In genomic region chr2:32316887-32317656, GRCm38 (mm10) we compare ENCODE assay signal across 8 mouse cellular contexts. TPM values are rescaled to one million over a fixed set of nuclear protein-coding genes. Genes with fewer than 3 reads are reported as not detected.
A peak's percentile ranks its signal among the peaks of the same experiment; 100 is the strongest.
DNase-seq lines count a peak whose midpoint lies in the region; ATAC-seq and TF ChIP-seq lines count a peak whose summit lies in the region.

No protein-coding gene starts in this region.

- H3K36me3 ChIP-seq in lung, embryonic 14.5 days (ENCODE audit: insufficient read depth) = no peaks in the 10 kb centered on the region
- no peaks in the 10 kb centered on the region for H3K36me3 ChIP-seq in heart, embryonic 16.5 days (ENCODE audit: control insufficient read depth, insufficient read depth)
- peaks cover 43% of the 10 kb centered on the region for H3K36me3 ChIP-seq in midbrain, postnatal 0 days (ENCODE audit: insufficient read depth, low read length)

- no peak for TF ChIP-seq CTCF in cerebellum, adult 2 months (IDR thresholded peaks at IDR 0.05; ENCODE audit: borderline replicate concordance, insufficient read depth, low read depth, low read length)
- no peak for TF ChIP-seq CTCF in lung, embryonic 14.5 days (IDR thresholded peaks at IDR 0.05; ENCODE audit: low read depth)
- no peak for TF ChIP-seq CTCF in midbrain, postnatal 0 days (IDR thresholded peaks at IDR 0.05)

- H3K9ac ChIP-seq in lung, embryonic 14.5 days = no peak overlapping the region; the same call in 1 of the 2 replicates
- H3K9ac ChIP-seq in heart, embryonic 16.5 days (ENCODE audit: low read length) = no peak overlapping the region
- H3K9ac ChIP-seq in midbrain, postnatal 0 days (replicated peaks; ENCODE audit: low read length, poor library complexity, severe bottlenecking) = no peak overlapping the region

- H3K9me3 ChIP-seq in lung, embryonic 14.5 days (ENCODE audit: low read depth, low read length) = no peaks in the 10 kb centered on the region
- no peaks in the 10 kb centered on the region for H3K9me3 ChIP-seq in heart, embryonic 16.5 days (replicated peaks; ENCODE audit: control insufficient read depth, low read length)
- no peaks in the 10 kb centered on the region for H3K9me3 ChIP-seq in midbrain, postnatal 0 days (ENCODE audit: low read length)

- H3K4me3 ChIP-seq in cerebellum, adult 2 months (replicated peaks; ENCODE audit: insufficient read depth, low read depth, low read length) = no peak overlapping the region
- H3K4me3 ChIP-seq in lung, embryonic 14.5 days (ENCODE audit: low read depth, low read length) = no peak overlapping the region
- no peak overlapping the region for H3K4me3 ChIP-seq in heart, embryonic 16.5 days (ENCODE audit: low read length)
- H3K4me3 ChIP-seq in midbrain, postnatal 0 days (ENCODE audit: low read depth, low read length) = no peak overlapping the region

- H3K27me3 ChIP-seq in cerebellum, adult 2 months (ENCODE audit: control insufficient read depth, insufficient read depth, low read length) = no peaks in the 10 kb centered on the region
- H3K27me3 ChIP-seq in lung, embryonic 14.5 days (ENCODE audit: insufficient read depth, low read length) = no peaks in the 10 kb centered on the region
- H3K27me3 ChIP-seq in heart, embryonic 16.5 days (ENCODE audit: control insufficient read depth, insufficient read depth, low read length) = peaks cover 18% of the 10 kb centered on the region
- H3K27me3 ChIP-seq in midbrain, postnatal 0 days (ENCODE audit: insufficient read depth, low read length) = no peaks in the 10 kb centered on the region

- DNase-seq in cerebellum, adult 2 months = no peak
- no peak for DNase-seq in cerebellum, adult 8-10 months
- DNase-seq in lung, embryonic 14.5 days = peak; percentile 81
- no peak for DNase-seq in lung, postnatal 36 days
- DNase-seq in midbrain, postnatal 0 days (ENCODE audit: low spot score) = peak; percentile 21
- DNase-seq in cerebellum, postnatal 14 days = no peak
- DNase-seq in adrenal gland, adult (ENCODE audit: inconsistent age in 2 of 2, low spot score in 1 of 2) = no peak

- 42% methylated on average over 20 of the region's 20 CpGs for WGBS in cerebellum, adult 2 months
- WGBS in lung, embryonic 14.5 days = 25% methylated on average over 20 of the region's 20 CpGs
- WGBS in heart, embryonic 16.5 days = 58% methylated on average over 20 of the region's 20 CpGs
- WGBS in midbrain, postnatal 0 days = 74% methylated on average over 20 of the region's 20 CpGs

- H3K4me1 ChIP-seq in cerebellum, adult 2 months (ENCODE audit: control insufficient read depth, insufficient read depth, low read length) = peaks cover 32% of the 10 kb centered on the region
- peaks cover 44% of the 10 kb centered on the region for H3K4me1 ChIP-seq in lung, embryonic 14.5 days (ENCODE audit: insufficient read depth)
- H3K4me1 ChIP-seq in heart, embryonic 16.5 days (ENCODE audit: control insufficient read depth, insufficient read depth, low read length) = peaks cover 27% of the 10 kb centered on the region
- H3K4me1 ChIP-seq in midbrain, postnatal 0 days (ENCODE audit: insufficient read depth, low read length) = peaks cover 2% of the 10 kb centered on the region; the same call in 1 of the 2 replicates

- peak; percentile 29 for ATAC-seq in lung, embryonic 14.5 days (ENCODE audit: insufficient read depth)
- peak; percentile 14; the same call in 1 of the 2 replicates for ATAC-seq in heart, embryonic 16.5 days (replicated peaks; ENCODE audit: extremely low read depth, insufficient read depth, low FRiP score)
- ATAC-seq in midbrain, postnatal 0 days (ENCODE audit: low FRiP score) = no peak

- no peak for TF ChIP-seq POLR2A in cerebellum, adult 2 months (IDR thresholded peaks at IDR 0.05; ENCODE audit: borderline replicate concordance, insufficient read depth, low read length)

- peak overlapping the region; percentile 82 for H3K4me2 ChIP-seq in lung, embryonic 14.5 days
- H3K4me2 ChIP-seq in heart, embryonic 16.5 days (ENCODE audit: low read depth, low read length) = no peak overlapping the region
- H3K4me2 ChIP-seq in midbrain, postnatal 0 days (ENCODE audit: low read depth, low read length, poor library complexity, severe bottlenecking) = no peak overlapping the region

- H3K27ac ChIP-seq in cerebellum, adult 2 months (ENCODE audit: insufficient read depth, low read length) = peak overlapping the region; percentile 19
- peak overlapping the region; percentile 96 for H3K27ac ChIP-seq in lung, embryonic 14.5 days (ENCODE audit: low read depth)
- peak overlapping the region; percentile 74 for H3K27ac ChIP-seq in heart, embryonic 16.5 days (ENCODE audit: low read length)
- no peak overlapping the region; the same call in 1 of the 2 replicates for H3K27ac ChIP-seq in midbrain, postnatal 0 days (ENCODE audit: low read depth, low read length)

RNA-seq across cellular contexts. Expression of gene Swi5, which starts 29.2 kb away (rescaled TPM):
- polyA plus RNA-seq in cerebellum, adult 2 months (2012; rRNA removed) = 242 and 270 TPM in 2 replicates
- polyA plus RNA-seq in lung, embryonic 14.5 days (2014; fragmentation: Nextera tagmentation; extraction: Ambion mirVana) = 205 and 220 TPM in 2 replicates
- 305 and 327 TPM in 2 replicates for polyA plus RNA-seq in heart, embryonic 16.5 days (2015; fragmentation: Nextera tagmentation; extraction: Ambion mirVana)
- total RNA-seq in midbrain, postnatal 0 days (2014; rRNA removed) = 292 and 375 TPM in 2 replicates
- polyA plus RNA-seq in midbrain, postnatal 0 days (2015; fragmentation: Nextera tagmentation; extraction: Ambion mirVana) = 463 and 486 TPM in 2 replicates

RNA-seq across cellular contexts. Expression of gene Golga2, which starts 29.9 kb away (rescaled TPM):
- polyA plus RNA-seq in cerebellum, adult 2 months (2012; rRNA removed) = 74.0 TPM in 2 replicates
- 24.0 and 25.2 TPM in 2 replicates for polyA plus RNA-seq in lung, embryonic 14.5 days (2014; fragmentation: Nextera tagmentation; extraction: Ambion mirVana)
- polyA plus RNA-seq in heart, embryonic 16.5 days (2015; fragmentation: Nextera tagmentation; extraction: Ambion mirVana) = 27.4 and 28.1 TPM in 2 replicates
- 57.4 and 68.8 TPM in 2 replicates for total RNA-seq in midbrain, postnatal 0 days (2014; rRNA removed)
- 27.7 and 30.1 TPM in 2 replicates for polyA plus RNA-seq in midbrain, postnatal 0 days (2015; fragmentation: Nextera tagmentation; extraction: Ambion mirVana)

RNA-seq across cellular contexts. Expression of gene Ciz1, which starts 35.1 kb away (rescaled TPM):
- polyA plus RNA-seq in cerebellum, adult 2 months (2012; rRNA removed) = 159 and 176 TPM in 2 replicates
- polyA plus RNA-seq in lung, embryonic 14.5 days (2014; fragmentation: Nextera tagmentation; extraction: Ambion mirVana) = 46.1 and 51.9 TPM in 2 replicates
- polyA plus RNA-seq in heart, embryonic 16.5 days (2015; fragmentation: Nextera tagmentation; extraction: Ambion mirVana) = 36.7 and 38.4 TPM in 2 replicates
- total RNA-seq in midbrain, postnatal 0 days (2014; rRNA removed) = 63.7 and 81.8 TPM in 2 replicates
- polyA plus RNA-seq in midbrain, postnatal 0 days (2015; fragmentation: Nextera tagmentation; extraction: Ambion mirVana) = 47.3 and 48.8 TPM in 2 replicates

RNA-seq across cellular contexts. Expression of gene Dnm1, which starts 36.1 kb away (rescaled TPM):
- 1,410 and 1,576 TPM in 2 replicates for polyA plus RNA-seq in cerebellum, adult 2 months (2012; rRNA removed)
- polyA plus RNA-seq in lung, embryonic 14.5 days (2014; fragmentation: Nextera tagmentation; extraction: Ambion mirVana) = 14.9 and 17.5 TPM in 2 replicates
- polyA plus RNA-seq in heart, embryonic 16.5 days (2015; fragmentation: Nextera tagmentation; extraction: Ambion mirVana) = 2.4 and 2.7 TPM in 2 replicates
- 170 and 186 TPM in 2 replicates for total RNA-seq in midbrain, postnatal 0 days (2014; rRNA removed)
- 105 and 107 TPM in 2 replicates for polyA plus RNA-seq in midbrain, postnatal 0 days (2015; fragmentation: Nextera tagmentation; extraction: Ambion mirVana)

RNA-seq across cellular contexts. Expression of gene Uck1, which starts 57.1 kb away (rescaled TPM):
- polyA plus RNA-seq in cerebellum, adult 2 months (2012; rRNA removed) = 72.0 and 74.4 TPM in 2 replicates
- 58.6 and 63.6 TPM in 2 replicates for polyA plus RNA-seq in lung, embryonic 14.5 days (2014; fragmentation: Nextera tagmentation; extraction: Ambion mirVana)
- polyA plus RNA-seq in heart, embryonic 16.5 days (2015; fragmentation: Nextera tagmentation; extraction: Ambion mirVana) = 45.7 TPM in 2 replicates
- 138 and 142 TPM in 2 replicates for total RNA-seq in midbrain, postnatal 0 days (2014; rRNA removed)
- polyA plus RNA-seq in midbrain, postnatal 0 days (2015; fragmentation: Nextera tagmentation; extraction: Ambion mirVana) = 110 and 121 TPM in 2 replicates

Comparison
In these comparisons a context has a peak if more than half of its experiments do, and no peak if none do; other contexts are left out.
1. DNase-seq: peak in lung, embryonic 14.5 days (single experiment) and midbrain, postnatal 0 days (single experiment); none in cerebellum, adult 2 months (0 of 2), cerebellum, adult 8-10 months (single experiment), lung, postnatal 36 days (single experiment), cerebellum, postnatal 14 days (0 of 2) and adrenal gland, adult (0 of 2).